Mouse (Mus musculus) embryonic facial prominence, embryonic 11.5 days (tissue): ENCODE results near the gene 4930455H04Rik. TPM values are rescaled to one million over a fixed set of nuclear protein-coding genes. Genes with fewer than 3 reads are reported as not detected.

Experiments
- ATAC-seq: fragments of 200-750 bp; cut with Nextera tagmentation; replicated peaks from 2 replicates; pipeline ENCODE4 v1.8.0; 2017; ENCODE audit warnings: low read depth; ENCODE audit not compliant: insufficient number of reproducible peaks, low FRiP score, low TSS enrichment
- DNase-seq: peaks from one replicate; pipeline ENCODE4 v3.0.0-alpha.2; 2015; ENCODE audit warnings: low spot score
- H3K27ac ChIP-seq: fragments of 300-500 bp; sonication (generic); replicated peaks from 2 replicates; pipeline ENCODE4 v1.5.1; 2014; ENCODE audit warnings: mild to moderate bottlenecking, low read depth, low read length, control low read depth
- H3K27me3 ChIP-seq: fragments of 300-500 bp; sonication (generic); 2 replicates; pipeline ENCODE4 v1.6.1; 2014; ENCODE audit warnings: mild to moderate bottlenecking, low read length, moderate library complexity, mixed read lengths; ENCODE audit not compliant: control insufficient read depth, insufficient read depth
- H3K36me3 ChIP-seq: fragments of 300-500 bp; sonication (generic); replicated peaks from 2 replicates; pipeline ENCODE4 v1.6.1; 2014; ENCODE audit warnings: low read depth, mild to moderate bottlenecking, low read length, moderate library complexity, mixed read lengths; ENCODE audit not compliant: control insufficient read depth, insufficient read depth
- H3K4me1 ChIP-seq: fragments of 300-500 bp; sonication (generic); 2 replicates; pipeline ENCODE4 v1.6.1; 2014; ENCODE audit warnings: low read length, mixed read lengths; ENCODE audit not compliant: control insufficient read depth, insufficient read depth
- H3K4me2 ChIP-seq: fragments of 300-500 bp; sonication (generic); 2 replicates; pipeline ENCODE4 v1.6.1; 2014; ENCODE audit warnings: low read depth, mild to moderate bottlenecking, control low read depth, low read length, moderate library complexity
- H3K4me3 ChIP-seq: fragments of 300-500 bp; sonication (generic); 2 replicates; pipeline ENCODE4 v1.5.1; 2014; ENCODE audit warnings: low read depth, low read length, control low read depth
- H3K9ac ChIP-seq: fragments of 300-500 bp; sonication (generic); replicated peaks from 2 replicates; pipeline ENCODE4 v1.6.1; 2014; ENCODE audit warnings: mild to moderate bottlenecking, control low read depth, low read length
- H3K9me3 ChIP-seq: fragments of 300-500 bp; sonication (generic); replicated peaks from 2 replicates; pipeline ENCODE4 v1.6.1; 2016; ENCODE audit warnings: mild to moderate bottlenecking, low read length, inconsistent platforms, mixed read lengths; ENCODE audit not compliant: control insufficient read depth
- WGBS: fragments of 180-500 bp; shearing (Covaris S2); extraction: QIAGEN DNeasy Blood & Tissue Kit; methylation state at CpG from one replicate; pipeline ENCODE4 v1.1.7; 2014; 5-methylcytosine and 5-hydroxymethylcytosine counted together
- polyA plus RNA-seq: library from polyadenylated mRNA; unstranded; fragments of >200 nt; fragmentation: Nextera tagmentation; extraction: Ambion mirVana; gene quantifications from 2 replicates; pipeline ENCODE4 v1.2.1, GENCODE M21; 2014

4930455H04Rik gene
- polyA plus RNA-seq, 1 experiment from 2014 or later: not detected

GRCm38 (mm10) chr3:116993011-116993410 is 24.9 kb downstream of the 4930455H04Rik start:
- DNase-seq (no peak), ATAC-seq (no peak)
- Histone ChIP-seq H3K9me3 (no peaks in the 10 kb centered on the region), H3K4me1 (no peaks in the 10 kb centered on the region), H3K27ac (no peak overlapping the region), H3K4me2 (no peak overlapping the region), H3K36me3 (no peaks in the 10 kb centered on the region), H3K4me3 (no peak overlapping the region), H3K9ac (no peak overlapping the region), H3K27me3 (no peaks in the 10 kb centered on the region)
- 82% methylated on average over 2 of the region's 2 CpGs for WGBS

- no peak overlapping the region for H3K27ac ChIP-seq
- no peak overlapping the region for H3K4me2 ChIP-seq
- H3K4me3 ChIP-seq: no peak overlapping the region
- DNase-seq: no peak
- WGBS: 58% methylated on average over 9 of the region's 9 CpGs
- H3K27me3 ChIP-seq: no peaks in the 10 kb centered on the region
- no peak for ATAC-seq
- H3K4me1 ChIP-seq: no peaks in the 10 kb centered on the region
- no peaks in the 10 kb centered on the region for H3K9me3 ChIP-seq
- H3K9ac ChIP-seq: no peak overlapping the region
- H3K36me3 ChIP-seq: no peaks in the 10 kb centered on the region
These were observed 33.8 kb downstream of the 4930455H04Rik start for GRCm38 (mm10) chr3:117001686-117002485.

- no peak overlapping the region for H3K4me3 ChIP-seq
- DNase-seq (no peak), ATAC-seq (no peak)
- no peaks in the 10 kb centered on the region for H3K4me1 ChIP-seq
- H3K27ac ChIP-seq: no peak overlapping the region
- H3K27me3 ChIP-seq: no peaks in the 10 kb centered on the region
- H3K9me3 ChIP-seq: no peaks in the 10 kb centered on the region
- no peak overlapping the region for H3K9ac ChIP-seq
- H3K4me2 ChIP-seq: no peak overlapping the region
- no peaks in the 10 kb centered on the region for H3K36me3 ChIP-seq
- 74% methylated on average over 6 of the region's 6 CpGs for WGBS
These were observed 35.3 kb downstream of the 4930455H04Rik start for GRCm38 (mm10) chr3:117003379-117003778.

- Histone ChIP-seq H3K27me3 (no peaks in the 10 kb centered on the region), H3K4me1 (no peaks in the 10 kb centered on the region), H3K4me2 (no peak overlapping the region), H3K9ac (no peak overlapping the region), H3K9me3 (no peaks in the 10 kb centered on the region), H3K4me3 (no peak overlapping the region), H3K27ac (no peak overlapping the region), H3K36me3 (no peaks in the 10 kb centered on the region)
- ATAC-seq (no peak), DNase-seq (no peak)
- 90% methylated on average over 3 of the region's 3 CpGs for WGBS
These were observed 38.6 kb downstream of the 4930455H04Rik start for GRCm38 (mm10) chr3:117006636-117007035.

GRCm38 (mm10) chr3:117007340-117007739 is 39.3 kb downstream of the 4930455H04Rik start:
- DNase-seq: no peak
- Histone ChIP-seq H3K27ac (no peak overlapping the region), H3K36me3 (no peaks in the 10 kb centered on the region), H3K27me3 (no peaks in the 10 kb centered on the region), H3K9me3 (no peaks in the 10 kb centered on the region), H3K4me2 (no peak overlapping the region), H3K4me3 (no peak overlapping the region), H3K4me1 (no peaks in the 10 kb centered on the region), H3K9ac (no peak overlapping the region)
- no peak for ATAC-seq
- WGBS: 84% methylated on average over 6 of the region's 6 CpGs

- no peaks in the 10 kb centered on the region for H3K27me3 ChIP-seq
These were observed 42.1 kb downstream of the 4930455H04Rik start for GRCm38 (mm10) chr3:117010182-117010581.

GRCm38 (mm10) chr3:117020319-117020718 is 52.3 kb downstream of the 4930455H04Rik start:
- H3K9ac ChIP-seq: no peak overlapping the region
- H3K4me2 ChIP-seq: no peak overlapping the region
- H3K27ac ChIP-seq: no peak overlapping the region
- no peaks in the 10 kb centered on the region for H3K9me3 ChIP-seq
- no peaks in the 10 kb centered on the region for H3K27me3 ChIP-seq
- ATAC-seq: no peak
- H3K36me3 ChIP-seq: no peaks in the 10 kb centered on the region
- WGBS: 94% methylated on average over 3 of the region's 3 CpGs
- H3K4me1 ChIP-seq: no peaks in the 10 kb centered on the region
- DNase-seq: no peak
- H3K4me3 ChIP-seq: no peak overlapping the region

More at GRCm38 (mm10) chr3:117010182-117010581, 42.1 kb downstream of the 4930455H04Rik start:
- Histone ChIP-seq H3K27ac (no peak overlapping the region), H3K9me3 (no peaks in the 10 kb centered on the region), H3K4me2 (no peak overlapping the region), H3K4me3 (no peak overlapping the region), H3K4me1 (no peaks in the 10 kb centered on the region), H3K36me3 (no peaks in the 10 kb centered on the region), H3K9ac (no peak overlapping the region)
- DNase-seq (no peak), ATAC-seq (no peak)
- 83% methylated on average over 6 of the region's 6 CpGs for WGBS

- H3K36me3 ChIP-seq: no peaks in the 10 kb centered on the region
- H3K27ac ChIP-seq: no peak overlapping the region
- ATAC-seq (no peak), DNase-seq (no peak)
- H3K4me1 ChIP-seq: no peaks in the 10 kb centered on the region
- H3K9me3 ChIP-seq: no peaks in the 10 kb centered on the region
- no peak overlapping the region for H3K9ac ChIP-seq
- H3K4me2 ChIP-seq: no peak overlapping the region
- H3K27me3 ChIP-seq: no peaks in the 10 kb centered on the region
- WGBS: 61% methylated on average over 7 of the region's 7 CpGs
- H3K4me3 ChIP-seq: no peak overlapping the region
These were observed 53.8 kb downstream of the 4930455H04Rik start for GRCm38 (mm10) chr3:117021907-117022306.
